Mouse (Mus musculus): ENCODE data around the gene Arpc5. TPM values are rescaled to one million over a fixed set of nuclear protein-coding genes. Genes with fewer than 3 reads are reported as not detected.
"Not testable (repeated sequence)": the region's sequence is repeated elsewhere in the genome, so short reads cannot be mapped to it uniquely, and the experiment has no call there.

Gene Arpc5
- polyA plus RNA-seq, 1 experiment from 2014 or later: 195 TPM

DNA sequence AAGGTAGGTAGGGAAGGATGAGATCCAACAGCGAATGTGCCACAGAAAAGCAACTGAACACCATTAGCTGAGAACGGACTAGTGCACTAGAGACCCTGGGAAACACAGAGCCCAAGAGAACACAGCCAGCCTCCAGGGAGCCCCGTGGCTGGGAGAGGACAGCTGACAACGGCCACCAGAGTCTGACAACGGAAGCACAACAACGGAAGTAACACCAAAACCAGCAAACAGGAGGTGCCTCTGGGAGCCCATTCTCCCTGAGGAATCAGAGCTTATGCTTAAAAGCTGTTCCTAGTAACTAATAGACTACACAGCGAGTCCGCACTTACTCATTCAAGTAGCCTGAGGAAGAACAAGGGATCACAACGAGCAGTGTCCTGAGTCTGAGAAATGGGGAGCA lies 17.1 kb upstream of the Arpc5 start:
- Histone ChIP-seq H3K36me3 (replicated peaks) (no peaks in the 10 kb centered on the region), H3K4me1 (peaks cover 17% of the 10 kb centered on the region), H3K4me3 (no peak overlapping the region)

DNA sequence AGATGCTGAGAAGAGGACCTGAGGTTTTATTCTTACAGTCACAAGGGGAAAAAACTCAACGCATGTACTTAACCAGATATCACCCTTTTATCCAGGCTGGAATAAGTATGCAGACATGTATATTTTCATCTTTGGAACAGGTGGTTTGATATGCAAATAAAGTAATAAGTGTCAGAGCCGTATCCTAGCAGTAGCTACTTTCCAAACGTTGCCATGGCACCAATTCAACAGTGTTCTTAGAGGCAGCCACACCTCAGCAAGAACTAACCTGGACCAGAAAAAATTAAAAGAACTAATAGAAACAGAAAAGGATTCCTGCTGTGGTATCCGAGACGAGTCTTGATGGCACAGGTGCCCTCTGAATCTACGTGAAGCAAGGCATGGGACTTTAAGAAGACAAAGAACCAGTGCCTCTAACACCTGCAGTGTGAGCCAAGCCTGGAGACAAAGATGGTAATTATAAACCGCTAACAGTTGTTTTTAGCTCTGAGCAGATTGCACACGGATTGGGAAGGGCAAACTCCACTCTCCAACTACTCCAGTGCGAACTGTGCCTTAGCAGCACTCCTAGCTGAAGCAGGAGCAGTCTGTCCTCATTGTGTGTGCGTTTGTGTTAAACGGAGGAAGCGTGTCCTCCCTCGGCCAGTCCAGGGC lies 15.9 kb upstream of the Arpc5 start, which contains the start of gene Apobec4:
TSS of gene Apobec4 (plus strand) at position 240 of the 654 bp plus-strand sequence.
- H3K27ac ChIP-seq: peak within 1 kb of the TSS; percentile 22; the same call in 1 of the 2 replicates
- no peaks in the 10 kb centered on the region for H3K36me3 ChIP-seq (replicated peaks)
- peaks cover 17% of the 10 kb centered on the region for H3K4me1 ChIP-seq
- no peaks in the 10 kb centered on the region for H3K27me3 ChIP-seq (ENCODE audit: poor library complexity, severe bottlenecking)
- H3K9me3 ChIP-seq: no peaks in the 10 kb centered on the region
- H3K4me3 ChIP-seq: no peak within 1 kb of the TSS
- DNase-seq (ENCODE audit: extremely low spot score, low spot score): no peak
- WGBS: 70% methylated on average over 13 of the region's 13 CpGs

More for the DNA sequence above, 17.1 kb upstream of the Arpc5 start:
- Histone ChIP-seq H3K27ac (no peak overlapping the region), H3K27me3 (ENCODE audit: poor library complexity, severe bottlenecking) (no peaks in the 10 kb centered on the region), H3K9me3 (no peaks in the 10 kb centered on the region)
- DNase-seq (ENCODE audit: extremely low spot score, low spot score): no peak
- 80% methylated on average over 9 of the region's 9 CpGs for WGBS

DNA sequence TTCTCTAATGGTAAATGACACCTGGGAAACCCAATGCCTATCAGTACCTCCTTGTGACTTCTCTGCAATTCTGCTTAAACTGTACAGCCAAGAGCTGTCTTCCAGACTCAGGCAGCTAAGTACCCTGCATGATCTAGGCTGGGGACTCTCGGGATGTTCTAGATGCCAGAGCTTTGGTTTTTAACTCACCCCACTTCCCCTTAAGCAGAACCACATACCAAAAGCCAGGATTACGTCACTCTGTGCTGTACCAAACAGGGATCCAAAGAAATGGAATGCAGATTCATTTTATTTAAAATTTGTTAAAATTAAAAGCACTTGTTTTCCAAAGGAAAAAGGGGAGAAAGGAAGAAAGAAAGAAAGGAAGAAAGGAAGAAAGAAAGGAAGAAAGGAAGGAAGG lies 4.6 kb upstream of the Arpc5 start:
- peaks cover 9% of the 10 kb centered on the region for H3K4me1 ChIP-seq
- H3K36me3 ChIP-seq (replicated peaks): no peaks in the 10 kb centered on the region
- peaks cover 18% of the 10 kb centered on the region for H3K27me3 ChIP-seq (ENCODE audit: poor library complexity, severe bottlenecking)
- no peak for DNase-seq (ENCODE audit: extremely low spot score, low spot score)
- 88% methylated on average over 2 of the region's 2 CpGs for WGBS
- H3K9me3 ChIP-seq: no peaks in the 10 kb centered on the region
- H3K4me3 ChIP-seq: no peak overlapping the region
- no peak overlapping the region for H3K27ac ChIP-seq

DNA sequence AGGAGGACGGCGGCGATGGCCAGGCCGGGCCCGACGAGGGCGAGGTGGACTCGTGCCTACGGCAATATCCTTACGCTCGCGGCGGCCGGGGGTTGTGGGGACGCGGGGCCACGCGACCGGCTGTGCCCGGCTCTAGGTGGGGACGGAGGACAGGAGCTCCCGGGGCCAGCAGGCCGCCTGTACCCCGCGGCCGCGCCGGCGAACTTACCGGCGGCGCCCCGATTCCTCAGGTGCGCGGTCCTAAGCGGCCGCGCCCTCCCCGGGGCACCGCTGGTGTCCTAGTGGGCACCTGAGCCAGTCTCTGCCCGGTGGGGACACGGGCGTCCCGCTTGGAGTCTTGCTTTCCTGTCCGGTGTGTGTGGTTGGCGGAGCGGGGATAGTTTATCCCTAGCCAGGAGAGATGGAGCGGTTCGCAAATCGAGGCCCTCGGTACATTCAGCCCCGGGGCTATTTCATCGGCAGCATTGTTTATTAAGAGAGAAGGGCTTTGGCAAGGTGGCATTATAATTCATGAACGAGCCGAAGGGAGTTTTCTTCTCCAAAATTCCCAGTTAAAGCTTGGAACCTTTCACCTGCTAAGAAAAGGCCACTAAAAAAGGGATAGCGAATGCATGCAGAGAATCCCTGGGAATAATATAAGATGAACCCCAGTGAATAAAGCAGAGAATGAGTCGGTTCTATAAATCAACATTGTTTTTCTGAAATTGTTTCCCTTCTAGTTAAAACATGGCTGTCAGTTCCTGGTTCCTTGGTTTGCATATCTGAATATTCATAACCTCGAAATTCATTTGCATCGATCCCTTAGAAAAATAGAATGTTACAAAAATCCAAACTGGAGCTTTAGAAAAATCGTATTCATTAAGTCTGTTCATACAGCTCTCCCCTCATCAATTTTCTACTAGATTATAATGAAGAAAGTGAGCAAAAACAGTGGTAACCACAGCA lies 734 bp downstream of the Arpc5 start:
- Histone ChIP-seq H3K4me3 (peak overlapping the region; percentile 89), H3K4me1 (peaks cover 19% of the 10 kb centered on the region), H3K36me3 (replicated peaks) (peaks cover 32% of the 10 kb centered on the region), H3K9me3 (no peaks in the 10 kb centered on the region), H3K27me3 (ENCODE audit: poor library complexity, severe bottlenecking) (peaks cover 18% of the 10 kb centered on the region), H3K27ac (peak overlapping the region; percentile 92)
- 2% methylated on average over 60 of the region's 60 CpGs for WGBS
- DNase-seq (ENCODE audit: extremely low spot score, low spot score): no peak

DNA sequence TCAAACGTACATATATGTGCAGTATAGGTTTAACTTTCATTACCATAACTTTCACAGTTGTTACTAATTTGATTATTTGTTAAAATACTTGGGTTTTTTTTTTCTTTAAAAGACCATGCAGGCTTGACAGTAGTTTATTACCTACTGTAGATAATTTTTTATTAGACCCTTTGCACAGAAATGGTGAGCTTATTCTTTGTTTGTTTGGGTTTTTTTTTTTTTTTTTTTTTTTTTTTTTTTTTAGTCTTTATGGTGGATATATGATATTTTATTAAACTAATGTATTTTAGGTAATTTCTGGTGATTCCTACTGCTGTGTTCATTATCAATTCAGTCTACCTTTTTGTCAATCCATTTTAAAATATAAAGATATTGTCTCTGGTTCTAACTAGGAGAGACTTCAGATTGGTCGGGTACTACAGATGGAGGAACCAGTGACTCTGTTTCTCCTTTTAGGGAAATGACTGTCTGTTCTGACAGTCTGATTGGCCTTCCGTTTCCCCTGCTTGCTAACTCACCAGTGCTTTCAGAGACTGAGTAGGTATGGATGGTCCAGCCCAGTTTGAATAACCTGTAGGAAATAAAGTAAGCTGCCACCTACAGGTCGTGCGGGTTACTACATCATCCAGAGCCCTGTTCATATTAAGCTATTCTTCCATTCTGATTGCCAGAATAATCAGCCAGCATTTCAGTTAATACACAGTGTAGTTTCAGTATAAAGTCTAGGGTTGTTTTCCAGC lies 1.6 kb downstream of the Arpc5 start:
- Histone ChIP-seq H3K27me3 (ENCODE audit: poor library complexity, severe bottlenecking) (peaks cover 18% of the 10 kb centered on the region), H3K4me1 (peaks cover 19% of the 10 kb centered on the region), H3K4me3 (peak overlapping the region; percentile 89), H3K9me3 (no peaks in the 10 kb centered on the region), H3K27ac (no peak overlapping the region), H3K36me3 (replicated peaks) (peaks cover 41% of the 10 kb centered on the region)
- peak; percentile 83 for DNase-seq (ENCODE audit: extremely low spot score, low spot score)
- 13% methylated on average over 5 of the region's 5 CpGs for WGBS

DNA sequence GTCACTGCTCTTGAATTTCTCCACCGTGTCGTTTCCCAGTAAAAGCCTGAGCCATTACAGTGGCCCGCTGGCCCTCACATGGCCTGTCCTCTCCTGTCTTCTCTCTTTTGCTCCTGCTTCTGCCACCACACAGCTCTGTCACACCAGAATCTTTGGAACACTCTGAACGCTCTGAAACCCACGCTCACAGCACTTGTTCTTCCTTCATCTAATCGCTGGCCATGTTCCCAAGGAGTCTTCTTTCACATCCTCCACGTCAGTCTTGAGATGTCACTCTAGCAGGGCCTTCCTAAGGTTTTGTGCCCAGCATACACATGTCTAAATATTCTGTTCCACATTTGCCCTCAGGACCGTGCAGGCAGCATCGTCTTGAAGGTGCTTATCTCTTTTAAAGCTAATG lies 4.7 kb downstream of the Arpc5 start:
- peaks cover 71% of the 10 kb centered on the region for H3K36me3 ChIP-seq (replicated peaks)
- H3K27me3 ChIP-seq (ENCODE audit: poor library complexity, severe bottlenecking): no peaks in the 10 kb centered on the region
- 93% methylated on average over 9 of the region's 9 CpGs for WGBS
- peaks cover 9% of the 10 kb centered on the region for H3K4me1 ChIP-seq
- no peak overlapping the region for H3K4me3 ChIP-seq
- H3K27ac ChIP-seq: no peak overlapping the region
- DNase-seq (ENCODE audit: extremely low spot score, low spot score): no peak
- no peaks in the 10 kb centered on the region for H3K9me3 ChIP-seq

DNA sequence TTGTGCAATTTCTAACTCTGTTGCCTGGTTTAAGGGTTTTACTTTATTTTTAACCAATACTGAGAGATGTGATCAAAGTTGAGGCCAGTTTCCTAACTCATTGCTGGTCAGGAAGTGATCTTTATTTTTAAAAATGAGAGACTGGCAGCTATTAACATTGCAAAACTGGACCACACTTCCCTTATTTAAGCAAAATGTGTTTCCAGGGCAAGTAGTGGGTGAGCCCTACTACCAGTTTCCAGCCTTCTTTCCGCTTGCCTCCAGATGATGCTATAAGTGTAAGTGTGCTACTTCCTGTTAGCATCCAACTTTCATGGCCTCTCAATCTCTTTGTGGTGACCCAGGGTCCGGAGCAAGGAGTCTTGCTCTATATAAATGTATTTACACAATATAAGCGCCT lies 8.3 kb downstream of the Arpc5 start:
- not testable (repeated sequence) for H3K27me3 ChIP-seq (ENCODE audit: poor library complexity, severe bottlenecking); H3K9me3 ChIP-seq; H3K4me1 ChIP-seq; H3K4me3 ChIP-seq; DNase-seq (ENCODE audit: extremely low spot score, low spot score); H3K27ac ChIP-seq
- WGBS: 97% methylated on average over 3 of the region's 3 CpGs
- H3K36me3 ChIP-seq (replicated peaks): peaks cover 65% of the 10 kb centered on the region

DNA sequence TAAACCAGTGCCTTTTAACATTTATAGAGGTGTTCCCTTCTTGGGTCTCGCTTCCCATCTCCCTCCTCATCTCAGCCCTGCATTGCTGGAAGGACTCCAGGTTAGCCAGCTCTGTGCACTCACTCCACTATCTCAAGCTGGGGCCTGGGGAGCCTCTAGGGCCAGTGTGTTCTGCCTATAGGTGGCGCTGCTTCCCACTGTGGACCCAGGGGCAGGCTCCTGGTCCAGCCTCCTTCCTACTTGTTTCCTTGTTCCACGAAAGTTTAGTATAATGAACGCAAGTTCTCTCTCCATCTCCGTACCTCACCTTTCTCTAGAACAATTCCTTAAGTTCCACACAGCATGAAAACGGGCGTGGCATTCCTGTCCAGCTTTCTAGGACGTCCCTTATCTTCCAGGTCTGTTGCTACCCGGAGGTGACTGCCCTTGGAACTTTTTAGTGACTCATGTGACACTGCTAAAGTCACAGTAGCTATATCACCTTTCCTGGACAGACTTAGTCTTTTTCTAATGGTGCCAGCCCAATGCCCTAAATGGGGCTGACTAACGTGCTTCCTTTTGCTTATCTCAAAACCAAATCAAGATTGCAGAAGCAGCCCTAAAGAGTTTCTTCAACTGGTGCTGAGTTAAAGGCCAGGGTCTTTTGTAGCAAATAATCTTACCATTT lies 12.9 kb downstream of the Arpc5 start:
- WGBS: 37% methylated on average over 10 of the region's 10 CpGs
- peak; percentile 64 for DNase-seq (ENCODE audit: extremely low spot score, low spot score)
- H3K27me3 ChIP-seq (ENCODE audit: poor library complexity, severe bottlenecking): no peaks in the 10 kb centered on the region
- no peak overlapping the region for H3K4me3 ChIP-seq
- H3K36me3 ChIP-seq (replicated peaks): peaks cover 21% of the 10 kb centered on the region
- no peak overlapping the region for H3K27ac ChIP-seq
- H3K9me3 ChIP-seq: no peaks in the 10 kb centered on the region
- H3K4me1 ChIP-seq: 0 out of 2 replicates have a peak, but pooled peaks cover 2% of the 10 kb centered on the region

DNA sequence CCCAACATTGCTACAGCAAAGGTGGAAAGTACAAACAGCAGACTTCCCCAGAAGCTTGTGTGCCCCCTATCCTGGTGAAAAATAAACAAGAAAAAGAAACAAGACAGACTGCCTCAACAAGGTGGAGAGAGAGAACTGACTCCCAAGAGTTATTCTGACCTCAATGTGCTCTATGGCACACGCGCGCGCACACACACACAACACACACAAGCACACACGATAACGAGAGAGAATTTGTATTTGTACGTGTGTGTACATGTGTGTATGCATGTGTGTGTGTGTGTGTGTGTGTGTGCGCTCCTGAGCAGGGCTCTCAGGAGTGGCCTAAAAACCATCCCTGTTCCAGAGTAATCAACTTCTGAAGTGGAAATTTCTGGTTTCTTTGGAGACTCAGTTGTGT lies 18.3 kb downstream of the Arpc5 start:
- Histone ChIP-seq H3K36me3 (replicated peaks) (no peaks in the 10 kb centered on the region), H3K4me3 (no peak overlapping the region), H3K27ac (no peak overlapping the region), H3K4me1 (peaks cover 15% of the 10 kb centered on the region), H3K27me3 (ENCODE audit: poor library complexity, severe bottlenecking) (no peaks in the 10 kb centered on the region), H3K9me3 (no peaks in the 10 kb centered on the region)
- 96% methylated on average over 8 of the region's 8 CpGs for WGBS
- no peak for DNase-seq (ENCODE audit: extremely low spot score, low spot score)

DNA sequence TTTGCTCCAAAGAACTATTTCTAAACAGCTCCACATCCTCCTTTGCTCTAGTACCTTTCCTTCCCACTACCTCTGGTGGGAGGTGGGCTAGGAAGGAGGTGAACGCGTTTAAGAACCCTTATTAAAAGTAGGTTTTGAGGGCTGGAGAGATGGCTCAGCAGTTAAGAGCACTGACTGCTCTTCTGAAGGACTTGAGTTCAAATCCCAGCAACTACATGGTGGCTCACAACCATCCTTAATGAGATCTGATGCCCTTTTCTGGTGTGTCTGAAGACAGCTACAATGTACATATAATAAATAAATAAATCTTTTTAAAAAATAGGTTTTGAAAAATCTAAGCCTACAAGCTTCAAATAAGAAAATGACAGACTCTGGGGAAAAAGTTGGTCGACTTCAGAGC lies 19.1 kb downstream of the Arpc5 start:
- H3K4me3 ChIP-seq; H3K27me3 ChIP-seq (ENCODE audit: poor library complexity, severe bottlenecking); H3K9me3 ChIP-seq; DNase-seq (ENCODE audit: extremely low spot score, low spot score); H3K36me3 ChIP-seq (replicated peaks); H3K27ac ChIP-seq: not testable (repeated sequence)
- whole genome bisulfite sequencing: 91% methylated on average over 3 of the region's 3 CpGs
- H3K4me1 ChIP-seq: peaks cover 18% of the 10 kb centered on the region

DNA sequence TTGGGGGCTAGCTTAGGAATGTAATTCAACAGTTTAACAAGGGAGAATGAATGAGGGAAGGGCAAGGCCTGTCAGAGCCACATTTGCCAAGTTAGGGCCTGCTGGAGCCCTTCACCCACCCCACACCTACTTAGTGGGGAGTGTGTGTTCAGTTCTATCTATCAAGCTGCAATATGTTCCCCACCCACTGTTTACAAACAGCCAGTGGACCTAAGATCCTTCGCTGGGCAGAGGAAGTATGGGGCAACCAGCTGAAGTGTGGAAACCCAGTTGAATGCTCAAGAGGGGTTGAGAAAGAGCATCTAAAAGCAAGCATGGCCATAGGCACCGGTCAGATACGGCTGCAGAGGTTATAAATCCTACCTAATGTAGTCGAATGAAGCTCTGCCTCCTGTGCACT lies 20.6 kb downstream of the Arpc5 start:
- Histone ChIP-seq H3K4me1 (peaks cover 33% of the 10 kb centered on the region), H3K4me3 (no peak overlapping the region), H3K27ac (no peak overlapping the region), H3K27me3 (ENCODE audit: poor library complexity, severe bottlenecking) (no peaks in the 10 kb centered on the region), H3K36me3 (replicated peaks) (no peaks in the 10 kb centered on the region), H3K9me3 (peaks cover 3% of the 10 kb centered on the region; the same call in 1 of the 2 replicates)
- 86% methylated on average over 4 of the region's 4 CpGs for WGBS
- no peak for DNase-seq (ENCODE audit: extremely low spot score, low spot score)

DNA sequence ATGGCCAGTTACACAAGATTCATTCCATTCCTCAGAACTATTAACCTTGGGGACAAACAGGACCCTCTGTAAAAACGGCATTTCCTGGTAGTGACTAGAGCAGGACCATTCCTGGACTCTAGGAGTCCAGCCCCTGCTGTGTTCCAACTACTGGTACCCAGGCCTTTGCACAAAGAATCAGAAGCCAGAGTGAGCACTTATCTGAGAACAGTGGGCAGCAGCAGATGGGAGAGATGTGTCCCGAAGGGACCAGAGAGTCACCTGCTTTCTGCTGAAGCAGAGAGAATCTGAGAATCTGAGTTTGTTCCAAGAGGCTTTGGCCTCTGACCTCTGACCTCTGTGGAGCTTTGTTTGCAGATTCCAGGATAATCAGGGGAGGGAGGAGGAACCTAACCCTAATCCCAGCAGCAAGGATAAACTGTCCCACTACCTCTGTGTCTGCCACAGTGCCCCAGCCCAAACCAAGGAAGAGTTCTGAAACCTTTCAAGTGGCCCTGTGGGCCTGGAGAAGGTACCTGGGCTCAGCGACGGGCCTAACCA lies 21.8 kb downstream of the Arpc5 start:
- H3K9me3 ChIP-seq: peaks cover 3% of the 10 kb centered on the region; the same call in 1 of the 2 replicates
- peak overlapping the region; percentile 52 for H3K27ac ChIP-seq
- peaks cover 45% of the 10 kb centered on the region for H3K4me1 ChIP-seq
- no peak for DNase-seq (ENCODE audit: extremely low spot score, low spot score)
- no peak overlapping the region for H3K4me3 ChIP-seq
- 20% methylated on average over 4 of the region's 4 CpGs for WGBS
- no peaks in the 10 kb centered on the region for H3K27me3 ChIP-seq (ENCODE audit: poor library complexity, severe bottlenecking)
- no peaks in the 10 kb centered on the region for H3K36me3 ChIP-seq (replicated peaks)

Data from forebrain, embryonic 10.5 days (tissue).